Mouse (Mus musculus): ENCODE measurements around the gene Tnp1.

DNA sequence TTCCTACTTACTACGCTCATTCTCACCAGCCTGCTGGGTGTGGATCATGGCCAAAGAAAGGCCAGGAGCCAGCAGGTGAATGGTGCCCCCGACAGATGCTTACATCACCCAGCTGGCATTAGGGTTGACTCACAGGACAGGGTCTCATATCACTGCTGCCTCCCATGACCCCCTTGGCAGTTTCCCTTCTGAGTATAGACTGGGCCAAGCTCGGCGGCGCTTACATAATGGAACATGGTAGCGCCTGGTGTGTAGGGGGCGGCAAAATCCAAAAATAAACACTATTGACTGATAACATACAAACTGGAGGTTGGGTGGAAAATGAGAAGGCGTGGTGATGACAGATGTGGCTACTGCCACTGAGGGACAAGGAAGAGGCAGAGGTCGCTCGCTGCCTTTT lies 28.0 kb upstream of the Tnp1 start:
- TF ChIP-seq POLR2A (IDR thresholded peaks at IDR 0.05; ENCODE audit: control insufficient read depth, low read depth, low read length) (no peak), CTCF (IDR thresholded peaks at IDR 0.05; ENCODE audit: control insufficient read depth, insufficient read depth, insufficient replicate concordance, low read depth, low read length) (no peak)

All from testis, adult 2 months (tissue).